Mouse (Mus musculus): ENCODE measurements around the gene Chchd3. TPM values are rescaled to one million over a fixed set of nuclear protein-coding genes. Genes with fewer than 3 reads are reported as not detected.
A peak's percentile ranks its signal among the peaks of the same experiment; 100 is the strongest.

Chchd3 gene
- 131 and 135 TPM in 2 replicates for polyA plus RNA-seq (2014; fragmentation: Nextera tagmentation; extraction: Ambion mirVana)

DNA sequence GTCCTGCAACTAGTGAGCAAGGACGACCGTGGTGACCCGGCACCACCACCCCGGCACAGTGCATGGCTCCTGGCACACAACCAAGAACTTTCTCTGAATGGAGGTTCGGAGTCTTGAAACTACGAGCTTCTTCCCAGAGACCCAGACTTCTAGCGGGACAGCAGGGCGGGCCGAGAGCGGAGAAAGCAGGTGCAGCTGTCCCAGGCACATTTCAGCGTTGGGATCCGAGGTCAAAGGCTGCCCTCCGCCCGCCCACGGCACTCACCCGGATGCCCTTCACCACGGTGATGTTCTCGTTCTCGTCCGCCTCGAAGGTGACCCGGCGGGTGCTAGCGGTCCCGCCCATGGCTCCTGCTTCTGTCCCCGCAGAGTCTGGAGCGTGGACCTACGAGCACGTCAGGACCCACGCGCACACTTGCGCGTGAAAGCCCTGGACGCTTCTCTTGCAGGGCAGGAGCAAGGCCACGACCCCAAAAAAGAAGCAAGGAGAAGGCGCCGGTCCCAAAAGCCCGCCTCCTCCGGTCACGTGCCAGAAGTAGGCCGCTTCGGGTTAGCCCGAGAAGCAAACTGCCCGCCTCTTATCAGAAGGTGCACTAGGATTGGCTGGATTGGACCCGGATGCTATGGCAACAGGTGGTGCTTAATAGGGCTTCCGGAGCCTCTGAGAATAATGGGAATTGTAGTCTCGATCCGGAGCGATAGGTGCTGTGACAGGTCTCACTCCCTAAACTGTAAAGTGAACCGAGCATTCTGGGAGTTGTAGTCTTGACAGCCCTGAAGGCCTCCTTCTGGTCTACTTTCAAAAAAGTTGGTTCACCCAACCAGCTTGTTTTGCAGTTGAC lies at the start of gene Chchd3:
Gene Chchd3 (minus strand): TSS at position 526 of the 842 bp plus-strand sequence.
- H3K4me1 ChIP-seq (replicated peaks; ENCODE audit: control insufficient read depth, insufficient read depth, low read length): 0 out of 2 replicates have a peak, but pooled peaks cover 2% of the 10 kb centered on the region
- H3K27ac ChIP-seq (ENCODE audit: low read depth, low read length): no peak within 1 kb of the TSS
- H3K4me3 ChIP-seq (ENCODE audit: low read depth, low read length): peak within 1 kb of the TSS; percentile 90
- peak within 1 kb of the TSS; percentile 81 for H3K9ac ChIP-seq (ENCODE audit: low read length)
- peak within 1 kb of the TSS; percentile 63 for H3K4me2 ChIP-seq (ENCODE audit: low read depth, low read length, severe bottlenecking)
- peak; percentile 100 for ATAC-seq (replicated peaks; ENCODE audit: low FRiP score)
- H3K36me3 ChIP-seq (ENCODE audit: control insufficient read depth, insufficient read depth, low read length): no peaks in the 10 kb centered on the region; the same call in 1 of the 2 replicates
- H3K27me3 ChIP-seq (ENCODE audit: control insufficient read depth, insufficient read depth, low read length): no peaks in the 10 kb centered on the region
- WGBS: under 1% methylated on average over 49 of the region's 50 CpGs
- no peaks in the 10 kb centered on the region for H3K9me3 ChIP-seq (ENCODE audit: control insufficient read depth, low read length)
- DNase-seq (ENCODE audit: low spot score): peak; percentile 94

DNA sequence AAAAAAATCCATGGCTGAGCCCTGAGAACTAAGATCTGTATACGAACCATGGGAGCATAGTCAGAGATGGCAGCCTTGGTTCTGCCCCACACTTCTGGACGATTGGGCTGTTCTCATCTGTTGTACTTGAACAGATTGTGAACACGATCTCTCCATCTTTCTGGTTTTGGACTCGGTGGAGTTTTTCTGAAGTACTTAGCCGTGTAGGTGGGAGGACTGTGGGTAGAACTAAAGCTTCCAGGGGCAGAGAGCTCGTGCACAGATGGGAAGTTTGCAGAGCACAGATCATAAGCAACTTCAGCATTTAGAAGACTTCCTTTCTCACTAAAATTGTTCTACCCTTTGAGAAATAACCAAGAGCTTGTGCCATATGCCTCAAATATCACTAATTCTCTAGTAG lies 44.6 kb upstream of the Chchd3 start:
- no peaks in the 10 kb centered on the region for H3K27me3 ChIP-seq (ENCODE audit: control insufficient read depth, insufficient read depth, low read length)
- no peaks in the 10 kb centered on the region for H3K36me3 ChIP-seq (ENCODE audit: control insufficient read depth, insufficient read depth, low read length)
- no peaks in the 10 kb centered on the region for H3K9me3 ChIP-seq (ENCODE audit: control insufficient read depth, low read length)
- 85% methylated on average over 6 of the region's 6 CpGs for WGBS
- ATAC-seq (replicated peaks; ENCODE audit: low FRiP score) (no peak), DNase-seq (ENCODE audit: low spot score) (no peak)
- no peak overlapping the region for H3K9ac ChIP-seq (ENCODE audit: low read length)
- H3K4me2 ChIP-seq (ENCODE audit: low read depth, low read length, severe bottlenecking): no peak overlapping the region
- no peaks in the 10 kb centered on the region for H3K4me1 ChIP-seq (replicated peaks; ENCODE audit: control insufficient read depth, insufficient read depth, low read length)
- no peak overlapping the region for H3K27ac ChIP-seq (ENCODE audit: low read depth, low read length)
- no peak overlapping the region for H3K4me3 ChIP-seq (ENCODE audit: low read depth, low read length)

DNA sequence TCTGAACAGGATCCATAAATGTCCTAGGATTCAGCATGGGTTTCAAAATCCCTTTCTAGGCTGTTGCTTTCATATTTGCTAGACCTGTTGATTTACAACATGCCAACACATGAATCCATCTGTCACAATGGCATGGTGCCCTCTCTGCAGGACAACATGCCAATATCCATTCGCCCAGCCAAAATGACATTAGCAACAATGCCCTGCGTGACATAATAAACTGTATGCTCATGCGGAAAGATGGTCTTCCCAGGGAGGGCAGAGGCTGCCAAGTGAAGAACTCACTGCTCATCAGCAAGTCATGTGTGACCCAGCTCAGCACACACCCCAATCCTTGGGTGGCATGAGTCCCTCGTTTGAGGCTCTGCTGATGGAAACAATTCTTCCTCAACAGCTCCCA lies 38.8 kb upstream of the Chchd3 start:
- Histone ChIP-seq H3K9me3 (ENCODE audit: control insufficient read depth, low read length) (no peaks in the 10 kb centered on the region), H3K27me3 (ENCODE audit: control insufficient read depth, insufficient read depth, low read length) (no peaks in the 10 kb centered on the region), H3K27ac (ENCODE audit: low read depth, low read length) (no peak overlapping the region), H3K4me2 (ENCODE audit: low read depth, low read length, severe bottlenecking) (no peak overlapping the region), H3K9ac (ENCODE audit: low read length) (no peak overlapping the region), H3K36me3 (ENCODE audit: control insufficient read depth, insufficient read depth, low read length) (no peaks in the 10 kb centered on the region), H3K4me3 (ENCODE audit: low read depth, low read length) (no peak overlapping the region), H3K4me1 (replicated peaks; ENCODE audit: control insufficient read depth, insufficient read depth, low read length) (no peaks in the 10 kb centered on the region)
- no peak for DNase-seq (ENCODE audit: low spot score)
- ATAC-seq (replicated peaks; ENCODE audit: low FRiP score): no peak
- WGBS: 84% methylated on average over 4 of the region's 4 CpGs

DNA sequence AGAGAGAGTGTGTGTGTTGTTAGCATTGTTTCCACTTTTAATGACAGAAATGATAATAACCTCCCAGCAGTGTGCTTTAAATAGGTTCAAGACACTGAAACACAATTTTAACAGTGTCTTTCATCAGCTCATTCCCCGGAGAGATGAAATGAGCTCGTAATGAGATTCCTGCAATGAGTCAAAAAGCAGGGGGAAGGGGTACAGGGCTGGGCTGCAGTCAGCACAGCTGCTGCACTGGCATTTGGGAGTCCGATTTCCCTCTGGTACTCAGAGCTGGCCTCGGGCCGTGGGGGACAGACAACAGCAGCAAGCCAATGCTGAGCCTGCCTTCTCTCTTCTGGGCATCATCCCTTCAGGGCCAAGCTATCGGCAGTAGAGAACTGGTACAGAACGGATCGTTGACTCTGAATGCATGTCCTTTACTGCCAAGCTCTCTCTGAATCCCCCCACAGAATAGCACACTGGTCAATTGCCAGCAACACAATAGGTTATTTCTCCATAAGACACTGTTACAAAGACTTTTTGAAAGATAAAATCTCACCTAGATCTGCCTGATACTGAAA lies 34.7 kb upstream of the Chchd3 start:
- Histone ChIP-seq H3K36me3 (ENCODE audit: control insufficient read depth, insufficient read depth, low read length) (no peaks in the 10 kb centered on the region), H3K9me3 (ENCODE audit: control insufficient read depth, low read length) (no peaks in the 10 kb centered on the region), H3K27ac (ENCODE audit: low read depth, low read length) (no peak overlapping the region), H3K4me1 (replicated peaks; ENCODE audit: control insufficient read depth, insufficient read depth, low read length) (no peaks in the 10 kb centered on the region), H3K4me2 (ENCODE audit: low read depth, low read length, severe bottlenecking) (no peak overlapping the region), H3K9ac (ENCODE audit: low read length) (no peak overlapping the region), H3K4me3 (ENCODE audit: low read depth, low read length) (no peak overlapping the region), H3K27me3 (ENCODE audit: control insufficient read depth, insufficient read depth, low read length) (no peaks in the 10 kb centered on the region)
- no peak for DNase-seq (ENCODE audit: low spot score)
- ATAC-seq (replicated peaks; ENCODE audit: low FRiP score): no peak
- 40% methylated on average over 8 of the region's 8 CpGs for WGBS

DNA sequence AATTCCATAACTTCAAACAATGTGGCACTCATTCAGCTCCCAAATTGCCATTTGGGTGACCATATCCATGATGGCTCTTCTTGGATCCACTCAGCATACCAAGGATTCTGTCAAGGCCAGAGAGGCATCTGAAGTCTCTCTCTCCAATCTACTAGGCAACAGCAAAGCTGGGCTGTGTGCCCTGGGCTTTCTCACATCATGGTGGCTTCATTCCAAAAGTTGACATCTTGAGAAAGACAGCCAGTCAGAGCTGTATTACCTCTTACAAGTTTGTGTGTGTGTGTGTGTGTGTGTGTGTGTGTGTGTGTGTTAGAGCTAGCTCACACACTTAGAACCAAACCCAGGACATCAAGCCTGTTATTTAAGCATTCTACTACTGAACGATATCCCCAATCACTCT lies 20.1 kb upstream of the Chchd3 start:
- no peak overlapping the region for H3K27ac ChIP-seq (ENCODE audit: low read depth, low read length)
- ATAC-seq (replicated peaks; ENCODE audit: low FRiP score): no peak
- no peak overlapping the region for H3K4me2 ChIP-seq (ENCODE audit: low read depth, low read length, severe bottlenecking)
- no peaks in the 10 kb centered on the region for H3K36me3 ChIP-seq (ENCODE audit: control insufficient read depth, insufficient read depth, low read length)
- H3K9ac ChIP-seq (ENCODE audit: low read length): no peak overlapping the region
- 85% methylated on average over 1 of the region's 1 CpGs for WGBS
- no peaks in the 10 kb centered on the region for H3K27me3 ChIP-seq (ENCODE audit: control insufficient read depth, insufficient read depth, low read length)
- H3K4me1 ChIP-seq (replicated peaks; ENCODE audit: control insufficient read depth, insufficient read depth, low read length): no peaks in the 10 kb centered on the region
- H3K4me3 ChIP-seq (ENCODE audit: low read depth, low read length): no peak overlapping the region
- no peaks in the 10 kb centered on the region for H3K9me3 ChIP-seq (ENCODE audit: control insufficient read depth, low read length)
- no peak for DNase-seq (ENCODE audit: low spot score)

DNA sequence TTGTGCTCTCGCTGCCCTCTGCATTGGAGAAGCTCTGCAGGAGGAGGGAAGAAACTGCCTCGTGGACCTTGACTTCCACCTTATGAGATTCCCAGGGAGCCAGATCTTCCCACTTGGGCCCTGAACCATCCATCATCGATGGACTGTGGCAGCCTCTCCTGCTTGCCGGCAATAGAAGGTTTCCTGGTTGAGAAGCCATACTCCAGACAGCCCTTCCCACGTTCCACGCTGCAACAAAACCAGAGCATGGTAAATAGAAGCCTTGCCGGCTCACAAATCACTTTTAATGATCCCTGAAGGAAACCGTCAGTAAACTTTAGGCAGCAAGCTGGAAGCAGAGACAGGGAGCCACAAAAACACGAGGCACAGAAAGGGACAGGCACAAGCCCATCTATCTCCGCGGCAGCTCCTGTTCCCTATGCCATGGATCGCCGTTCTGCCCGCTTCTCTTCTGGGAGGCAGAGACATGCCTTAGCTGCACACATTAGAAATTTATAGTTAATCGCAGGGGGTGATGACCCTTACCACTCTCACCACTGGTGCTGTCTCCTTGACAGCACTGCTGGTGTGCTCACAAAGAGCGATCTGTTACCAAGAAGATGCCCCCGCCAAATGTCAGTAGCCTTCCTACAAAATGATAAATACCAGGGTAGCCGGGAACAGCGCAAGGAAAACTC lies 18.3 kb upstream of the Chchd3 start:
- no peak overlapping the region for H3K27ac ChIP-seq (ENCODE audit: low read depth, low read length)
- no peaks in the 10 kb centered on the region for H3K27me3 ChIP-seq (ENCODE audit: control insufficient read depth, insufficient read depth, low read length)
- H3K4me2 ChIP-seq (ENCODE audit: low read depth, low read length, severe bottlenecking): no peak overlapping the region
- no peaks in the 10 kb centered on the region for H3K9me3 ChIP-seq (ENCODE audit: control insufficient read depth, low read length)
- H3K4me3 ChIP-seq (ENCODE audit: low read depth, low read length): no peak overlapping the region
- WGBS: 90% methylated on average over 19 of the region's 19 CpGs
- no peak overlapping the region for H3K9ac ChIP-seq (ENCODE audit: low read length)
- DNase-seq (ENCODE audit: low spot score) (no peak), ATAC-seq (replicated peaks; ENCODE audit: low FRiP score) (no peak)
- no peaks in the 10 kb centered on the region for H3K4me1 ChIP-seq (replicated peaks; ENCODE audit: control insufficient read depth, insufficient read depth, low read length)
- no peaks in the 10 kb centered on the region for H3K36me3 ChIP-seq (ENCODE audit: control insufficient read depth, insufficient read depth, low read length)

DNA sequence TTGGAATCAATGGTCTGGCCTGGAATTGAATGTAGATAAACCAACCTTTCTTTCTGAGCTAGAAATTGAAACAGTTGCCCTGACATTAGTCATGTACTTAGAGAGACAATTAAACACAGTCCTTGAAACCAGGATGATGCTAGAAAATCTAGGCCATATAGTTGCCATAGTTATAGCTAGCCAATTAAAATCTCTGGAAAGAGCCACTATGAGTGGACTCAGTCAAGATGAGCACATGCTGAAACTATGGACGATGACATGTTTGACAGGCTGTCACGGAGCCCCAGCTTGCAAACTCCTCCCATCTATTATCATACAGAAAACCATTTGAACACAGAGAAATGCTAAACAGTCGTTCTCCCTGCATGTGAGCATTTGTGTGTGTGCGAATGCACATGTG lies 6.4 kb upstream of the Chchd3 start:
- Histone ChIP-seq H3K27ac (ENCODE audit: low read depth, low read length) (no peak overlapping the region), H3K9me3 (ENCODE audit: control insufficient read depth, low read length) (no peaks in the 10 kb centered on the region), H3K27me3 (ENCODE audit: control insufficient read depth, insufficient read depth, low read length) (no peaks in the 10 kb centered on the region), H3K9ac (ENCODE audit: low read length) (no peak overlapping the region), H3K36me3 (ENCODE audit: control insufficient read depth, insufficient read depth, low read length) (no peaks in the 10 kb centered on the region), H3K4me1 (replicated peaks; ENCODE audit: control insufficient read depth, insufficient read depth, low read length) (no peaks in the 10 kb centered on the region), H3K4me3 (ENCODE audit: low read depth, low read length) (no peak overlapping the region), H3K4me2 (ENCODE audit: low read depth, low read length, severe bottlenecking) (no peak overlapping the region)
- WGBS: 74% methylated on average over 4 of the region's 4 CpGs
- no peak for ATAC-seq (replicated peaks; ENCODE audit: low FRiP score)
- no peak for DNase-seq (ENCODE audit: low spot score)

DNA sequence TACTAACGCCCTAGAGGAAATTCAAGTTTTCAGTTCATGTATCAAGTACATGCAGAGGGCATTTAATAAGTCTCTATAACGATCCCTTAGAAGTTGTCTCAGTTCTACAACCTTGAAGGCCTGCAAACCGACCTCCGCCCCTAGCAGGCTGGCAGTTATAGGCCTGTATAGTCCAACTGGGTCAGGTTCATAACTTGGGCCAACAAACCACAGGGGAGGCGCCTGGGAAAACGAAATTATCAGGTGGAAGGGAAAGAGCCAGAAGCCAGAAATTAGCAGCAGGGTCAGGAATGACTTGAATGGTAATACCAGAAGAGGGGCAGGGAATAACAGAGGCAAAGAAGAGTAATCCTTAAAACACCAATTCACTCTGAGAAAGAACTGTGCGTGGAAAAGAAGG lies 784 bp downstream of the Chchd3 start:
- Histone ChIP-seq H3K4me1 (replicated peaks; ENCODE audit: control insufficient read depth, insufficient read depth, low read length) (0 out of 2 replicates have a peak, but pooled peaks cover 2% of the 10 kb centered on the region), H3K27ac (ENCODE audit: low read depth, low read length) (no peak overlapping the region), H3K27me3 (ENCODE audit: control insufficient read depth, insufficient read depth, low read length) (no peaks in the 10 kb centered on the region), H3K36me3 (ENCODE audit: control insufficient read depth, insufficient read depth, low read length) (no peaks in the 10 kb centered on the region; the same call in 1 of the 2 replicates), H3K4me2 (ENCODE audit: low read depth, low read length, severe bottlenecking) (peak overlapping the region; percentile 63), H3K9ac (ENCODE audit: low read length) (peak overlapping the region; percentile 81), H3K9me3 (ENCODE audit: control insufficient read depth, low read length) (no peaks in the 10 kb centered on the region), H3K4me3 (ENCODE audit: low read depth, low read length) (peak overlapping the region; percentile 90)
- no peak for ATAC-seq (replicated peaks; ENCODE audit: low FRiP score)
- WGBS: 39% methylated on average over 7 of the region's 7 CpGs
- no peak for DNase-seq (ENCODE audit: low spot score)
